Mouse (Mus musculus): ENCODE measurements around the gene Ykt6.

GRCm38 (mm10) chr11:5981323-5981722, 25.8 kb downstream of the Ykt6 start:
- TF ChIP-seq GATA1 (IDR thresholded peaks at IDR 0.05; ENCODE audit: low read length) (no peak), TAL1 (IDR thresholded peaks at IDR 0.05; ENCODE audit: low read length) (no peak)
